Mouse (Mus musculus) splenic B cell, adult 2 months (primary cell): ENCODE data around the gene Vmn1r112.
"Not testable (repeated sequence)": the region's sequence is repeated elsewhere in the genome, so short reads cannot be mapped to it uniquely, and the experiment has no call there.

Experiments
- DNase-seq: peaks from one replicate; pipeline ENCODE4 v3.0.0-alpha.2; 2011; ENCODE audit warnings: low read depth, low spot score
- H3K27me3 ChIP-seq: 2 replicates; pipeline ENCODE4 v1.6.1; 2012; ENCODE audit warnings: mild to moderate bottlenecking, low read length, moderate library complexity, mixed read lengths; ENCODE audit not compliant: control insufficient read depth, poor library complexity, insufficient read depth, severe bottlenecking
- H3K36me3 ChIP-seq: 2 replicates; pipeline ENCODE4 v1.6.1; 2012; ENCODE audit warnings: mild to moderate bottlenecking, low read length, moderate library complexity, mixed read lengths; ENCODE audit not compliant: control insufficient read depth, poor library complexity, insufficient read depth, severe bottlenecking

Vmn1r112 gene

DNA sequence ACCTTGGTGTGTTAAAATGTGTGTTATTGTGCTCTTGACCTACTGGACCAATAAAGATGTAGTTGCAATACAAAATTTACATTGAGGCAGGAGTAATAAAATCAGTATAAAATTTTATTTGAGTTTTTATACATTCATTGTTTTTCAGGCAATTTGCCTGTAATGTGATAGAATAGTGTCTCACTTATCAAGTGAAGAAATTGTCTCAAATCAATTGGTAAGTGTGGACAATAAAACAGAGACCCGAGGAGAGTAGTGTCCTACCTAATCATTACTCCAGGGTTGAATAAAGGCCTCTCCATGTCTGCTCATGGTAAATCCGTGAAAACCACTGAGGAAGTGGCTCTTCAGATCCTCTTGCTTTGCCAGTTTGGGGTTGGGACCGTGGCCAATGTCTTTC is at the start of gene Vmn1r112:
Gene Vmn1r112 (plus strand): TSS at position 301 of the 400 bp plus-strand sequence.
- not testable (repeated sequence) for H3K36me3 ChIP-seq, DNase-seq, H3K27me3 ChIP-seq

GRCm38 (mm10) chr7:20730524-20730923 is 40.5 kb upstream of the Vmn1r112 start, which contains the start of gene Gm10668:
Gm10668 (minus strand) TSS chr7:20730624.
- not testable (repeated sequence) for H3K36me3 ChIP-seq, H3K27me3 ChIP-seq, DNase-seq

GRCm38 (mm10) chr7:20786985-20787384 is 16.0 kb downstream of the Vmn1r112 start, which contains the start of gene Vmn1r113:
Vmn1r113 (plus strand) TSS chr7:20787285.
- not testable (repeated sequence) for H3K36me3 ChIP-seq

DNA sequence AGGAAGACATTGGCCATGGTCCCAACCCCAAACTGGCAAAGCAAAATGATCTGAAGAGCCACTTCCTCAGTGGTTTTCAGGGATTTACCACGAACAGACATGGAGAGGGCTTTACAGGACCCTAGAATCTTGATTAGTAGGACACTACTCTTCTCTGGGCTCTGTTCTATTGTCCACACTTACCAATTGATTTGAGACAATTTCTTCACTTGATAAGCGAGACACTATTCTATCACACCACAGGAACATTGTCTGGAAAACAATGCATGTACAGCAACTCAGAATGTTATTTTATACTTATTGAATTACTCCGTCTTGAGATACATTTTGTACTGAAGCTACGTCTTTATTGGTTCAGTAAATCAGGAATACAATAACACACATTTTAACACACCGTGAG is 41.1 kb downstream of the Vmn1r112 start, which contains the start of gene Vmn1r114:
Gene Vmn1r114 (minus strand): TSS at position 101 of the 400 bp plus-strand sequence.
- not testable (repeated sequence) for DNase-seq, H3K36me3 ChIP-seq, H3K27me3 ChIP-seq

More at GRCm38 (mm10) chr7:20786985-20787384, 16.0 kb downstream of the Vmn1r112 start, which contains the start of gene Vmn1r113:
- not testable (repeated sequence) for H3K27me3 ChIP-seq, DNase-seq
